In genomic region chr11:72413016-72413415, GRCm38 (mm10) we compare ENCODE assay signal across 16 mouse cellular contexts. TPM values are rescaled to one million over a fixed set of nuclear protein-coding genes. Genes with fewer than 3 reads are reported as not detected.
A peak's percentile ranks its signal among the peaks of the same experiment; 100 is the strongest.
DNase-seq lines count a peak whose midpoint lies in the region; ATAC-seq and TF ChIP-seq lines count a peak whose summit lies in the region.
"Had no signal": no experiment of that assay in that cellular context is flagged by ENCODE, and none has a peak within 500 bp of the region (broad histone marks: within the 10 kb centered on the region; RNA-seq: fewer than 3 reads in every experiment).

No protein-coding gene starts in this region.

- peak overlapping the region; percentile 24; the same call in 1 of the 2 replicates for H3K9ac ChIP-seq in heart, postnatal 0 days (replicated peaks; ENCODE audit: low read depth, low read length)
- H3K9ac ChIP-seq: hindbrain, embryonic 13.5 days; liver, postnatal 0 days; midbrain, embryonic 15.5 days had no signal

- TF ChIP-seq POLR2A in kidney, adult 2 months (IDR thresholded peaks at IDR 0.05; ENCODE audit: low read depth, low read length): no peak

- peak overlapping the region; percentile 52 for H3K4me2 ChIP-seq in heart, postnatal 0 days (ENCODE audit: low read depth, low read length)
- H3K4me2 ChIP-seq: hindbrain, embryonic 13.5 days; midbrain, embryonic 15.5 days had no signal

- intact Hi-C loops in gastrocnemius, adult 2 months (cut with DNase I): no loop called here
- intact Hi-C loops in gastrocnemius, postnatal 14 days (cut with DNase I; ENCODE audit: low total_unique reads): loop anchor here (5.0 kb wide), 1 partner anchor 56 kb away; no protein-coding TSS in a partner anchor

- peak overlapping the region; percentile 46 for H3K4me3 ChIP-seq in gastrocnemius, adult 2 months
- peak overlapping the region; percentile 17 for H3K4me3 ChIP-seq in heart, postnatal 0 days (ENCODE audit: low read depth, low read length)
- no peak overlapping the region for H3K4me3 ChIP-seq in kidney, adult 2 months (ENCODE audit: insufficient read depth, low read depth, low read length)
- H3K4me3 ChIP-seq: hindbrain, embryonic 13.5 days; midbrain, embryonic 15.5 days had no signal

- peak; percentile 19 for ATAC-seq in heart, postnatal 0 days (ENCODE audit: insufficient read depth, low read depth)
- ATAC-seq: liver, postnatal 0 days; midbrain, embryonic 15.5 days had no signal

- peaks cover 68% of the 10 kb centered on the region for H3K4me1 ChIP-seq in heart, postnatal 0 days (ENCODE audit: control insufficient read depth, insufficient read depth)
- peaks cover 14% of the 10 kb centered on the region for H3K4me1 ChIP-seq in kidney, adult 2 months (ENCODE audit: control insufficient read depth, insufficient read depth, low read length)

- WGBS in heart, postnatal 0 days: 26% methylated on average over 7 of the region's 7 CpGs
- 80% methylated on average over 7 of the region's 7 CpGs for WGBS in kidney, adult 2 months

- 0 out of 2 replicates have a peak, but pooled peaks have one; percentile 87 for TF ChIP-seq EP300 in heart, postnatal 0 days (IDR thresholded peaks at IDR 0.05; ENCODE audit: low read depth)

- H3K9me3 ChIP-seq in heart, postnatal 0 days (replicated peaks; ENCODE audit: control insufficient read depth, low read length): no peaks in the 10 kb centered on the region
- H3K9me3 ChIP-seq: hindbrain, embryonic 13.5 days; midbrain, embryonic 15.5 days had no signal

- peak overlapping the region; percentile 95 for H3K27ac ChIP-seq in gastrocnemius, adult 2 months
- peak overlapping the region; percentile 86 for H3K27ac ChIP-seq in heart, postnatal 0 days (ENCODE audit: low read depth)
- H3K27ac ChIP-seq in kidney, adult 2 months (ENCODE audit: insufficient read depth, low read depth, low read length): no peak overlapping the region
- H3K27ac ChIP-seq: hindbrain, embryonic 13.5 days; midbrain, embryonic 15.5 days had no signal

- no peaks in the 10 kb centered on the region for H3K36me3 ChIP-seq in heart, postnatal 0 days (replicated peaks; ENCODE audit: control insufficient read depth, insufficient read depth, low read length)
- no peaks in the 10 kb centered on the region for H3K36me3 ChIP-seq in kidney, adult 2 months (ENCODE audit: control insufficient read depth, insufficient read depth, low read length)
- H3K36me3 ChIP-seq: hindbrain, embryonic 13.5 days; midbrain, embryonic 15.5 days had no signal

- no peak for TF ChIP-seq CTCF in gastrocnemius, adult 2 months (IDR thresholded peaks at IDR 0.05)
- TF ChIP-seq CTCF in heart, postnatal 0 days (IDR thresholded peaks at IDR 0.05; ENCODE audit: low read depth): no peak
- no peak for TF ChIP-seq CTCF in kidney, adult 2 months (conservative IDR thresholded peaks at IDR 0.05; ENCODE audit: insufficient read depth, insufficient read length, low read depth, low read length)

- DNase-seq in gastrocnemius, adult 2 months: peak; percentile 56
- no peak for DNase-seq in gastrocnemius, postnatal 14 days
- peak; percentile 84 to 92 for DNase-seq in heart, adult 18-20 months
- peak; percentile 77 for DNase-seq in heart, postnatal 0 days (ENCODE audit: low spot score)
- DNase-seq in lung, postnatal 25 days (ENCODE audit: low spot score): peak; percentile 79
- DNase-seq in kidney, adult 2 months: no peak
- no peak for DNase-seq in B cell, adult 2 months
- no peak for DNase-seq in left cerebral cortex, adult 8-10 months (ENCODE audit: low spot score in 2 of 2)
- DNase-seq: cerebellum, adult 8-10 months; liver, postnatal 0 days had no signal

- no peaks in the 10 kb centered on the region for H3K27me3 ChIP-seq in heart, postnatal 0 days (ENCODE audit: control insufficient read depth, insufficient read depth, low read length)
- H3K27me3 ChIP-seq in kidney, adult 2 months (replicated peaks; ENCODE audit: control insufficient read depth, insufficient read depth, low read length): no peaks in the 10 kb centered on the region

RNA-seq across cellular contexts. Expression of gene Smtnl2, which starts 1.5 kb away (rescaled TPM):
- 100 to 1,000 TPM; 238 to 342 TPM for total RNA-seq in gastrocnemius, adult 2 months (2021)
- 100 to 1,000 TPM; 160 to 162 TPM for total RNA-seq in gastrocnemius, postnatal 14 days (2021)
- total RNA-seq in heart, adult 18-20 months (2021): 10 to 100 TPM in 1 of 2 experiments, 1 to 10 TPM in 1; 9.4 to 11.3 TPM
- 88.5 and 93.0 TPM in 2 replicates for total RNA-seq in heart, postnatal 0 days (2014; rRNA removed; ENCODE audit: low replicate concordance)
- polyA plus RNA-seq in heart, postnatal 0 days (2015; fragmentation: Nextera tagmentation; extraction: Ambion mirVana): 72.9 and 79.2 TPM in 2 replicates
- polyA plus RNA-seq in kidney, adult 2 months (2012; rRNA removed): 20.3 and 22.1 TPM in 2 replicates
- total RNA-seq in left cerebral cortex, adult 8-10 months (2022): 1 to 10 TPM in 2 of 4 experiments, under 1 TPM in 2; 0.89 to 2.9 (median 1.1) TPM

RNA-seq across cellular contexts. Expression of gene Ggt6, which starts 22.3 kb away (rescaled TPM):
- total RNA-seq in gastrocnemius, adult 2 months (2021): 1 to 10 TPM in 1 of 2 experiments, under 1 TPM in 1; 0.67 to 5.5 TPM
- total RNA-seq in gastrocnemius, postnatal 14 days (2021): under 1 TPM; 0.18 to 0.38 TPM
- total RNA-seq in heart, adult 18-20 months (2021): not detected
- total RNA-seq in heart, postnatal 0 days (2014; rRNA removed; ENCODE audit: low replicate concordance): 5.3 TPM in 1 of 2 replicates, not detected in the other
- 0.05 TPM in 1 of 2 replicates, not detected in the other for polyA plus RNA-seq in heart, postnatal 0 days (2015; fragmentation: Nextera tagmentation; extraction: Ambion mirVana)
- 24.3 and 29.3 TPM in 2 replicates for polyA plus RNA-seq in kidney, adult 2 months (2012; rRNA removed)
- total RNA-seq in left cerebral cortex, adult 8-10 months (2022): under 1 TPM in 1 of 4 experiments, not detected in 3; 0.23 TPM
- total RNA-seq: MEL had no signal
- polyA plus RNA-seq: C2C12; hindbrain, embryonic 13.5 days; limb, embryonic 11.5 days; midbrain, embryonic 15.5 days; neural tube, embryonic 11.5 days had no signal

RNA-seq across cellular contexts. Expression of gene Mybbp1a, which starts 28.1 kb away (rescaled TPM):
- 10 to 100 TPM; 60.2 to 60.9 TPM for total RNA-seq in gastrocnemius, adult 2 months (2021)
- total RNA-seq in gastrocnemius, postnatal 14 days (2021): 10 to 100 TPM; 58.7 to 62.8 TPM
- 10 to 100 TPM; 43.1 to 47.5 TPM for total RNA-seq in heart, adult 18-20 months (2021)
- total RNA-seq in heart, postnatal 0 days (2014; rRNA removed; ENCODE audit: low replicate concordance): 20.5 and 20.9 TPM in 2 replicates
- polyA plus RNA-seq in heart, postnatal 0 days (2015; fragmentation: Nextera tagmentation; extraction: Ambion mirVana): 41.3 and 42.1 TPM in 2 replicates
- polyA plus RNA-seq in kidney, adult 2 months (2012; rRNA removed): 27.0 and 28.6 TPM in 2 replicates
- total RNA-seq in left cerebral cortex, adult 8-10 months (2022): 10 to 100 TPM; 48.1 to 54.6 (median 51.3) TPM

RNA-seq across cellular contexts. Expression of gene Tekt1, which starts 50.8 kb away (rescaled TPM):
- total RNA-seq in gastrocnemius, adult 2 months (2021): 1 to 10 TPM in 1 of 2 experiments, under 1 TPM in 1; 0.33 to 2.6 TPM
- under 1 TPM; 0.78 TPM for total RNA-seq in gastrocnemius, postnatal 14 days (2021)
- total RNA-seq in heart, adult 18-20 months (2021): under 1 TPM in 1 of 2 experiments, not detected in 1; 0.75 TPM
- not detected in 2 replicates for total RNA-seq in heart, postnatal 0 days (2014; rRNA removed; ENCODE audit: low replicate concordance)
- 0.19 and 0.62 TPM in 2 replicates for polyA plus RNA-seq in heart, postnatal 0 days (2015; fragmentation: Nextera tagmentation; extraction: Ambion mirVana)
- polyA plus RNA-seq in kidney, adult 2 months (2012; rRNA removed): 0.13 TPM in 1 of 2 replicates, not detected in the other
- 1 to 10 TPM; 1.3 to 3.5 (median 2.5) TPM for total RNA-seq in left cerebral cortex, adult 8-10 months (2022)
- total RNA-seq: MEL had no signal
- polyA plus RNA-seq: C2C12; liver, postnatal 0 days had no signal

Comparison
In these comparisons a context has a peak if more than half of its experiments do, and no peak if none do; other contexts are left out.
1. DNase-seq: peak in gastrocnemius, adult 2 months (single experiment), heart, adult 18-20 months (2 of 2), heart, postnatal 0 days (single experiment) and lung, postnatal 25 days (single experiment); none in gastrocnemius, postnatal 14 days (single experiment), kidney, adult 2 months (single experiment), B cell, adult 2 months (0 of 2) and left cerebral cortex, adult 8-10 months (0 of 2).